Mouse (Mus musculus): ENCODE results near the gene Hecw1. TPM values are rescaled to one million over a fixed set of nuclear protein-coding genes. Genes with fewer than 3 reads are reported as not detected.
A peak's percentile ranks its signal among the peaks of the same experiment; 100 is the strongest.

Hecw1 gene
- polyA plus RNA-seq, 1 experiment from 2014 or later: 0.12 TPM

GRCm38 (mm10) chr13:14517478-14517877 lies 5.5 kb downstream of the Hecw1 start:
- Histone ChIP-seq H3K9ac (no peak overlapping the region), H3K36me3 (ENCODE audit: insufficient read depth) (no peaks in the 10 kb centered on the region), H3K9me3 (ENCODE audit: low read depth, low read length) (no peaks in the 10 kb centered on the region), H3K27ac (ENCODE audit: low read depth) (no peak overlapping the region), H3K27me3 (ENCODE audit: insufficient read depth, low read length) (peaks cover 9% of the 10 kb centered on the region), H3K4me3 (ENCODE audit: low read depth, low read length) (no peak overlapping the region), H3K4me1 (ENCODE audit: insufficient read depth) (no peaks in the 10 kb centered on the region), H3K4me2 (no peak overlapping the region)
- DNase-seq (no peak), ATAC-seq (ENCODE audit: insufficient read depth) (no peak)
- no peak for TF ChIP-seq CTCF (IDR thresholded peaks at IDR 0.05; ENCODE audit: low read depth)
- 77% methylated on average over 3 of the region's 3 CpGs for WGBS

GRCm38 (mm10) chr13:14515106-14515505 lies 7.9 kb downstream of the Hecw1 start:
- H3K4me1 ChIP-seq (ENCODE audit: insufficient read depth): no peaks in the 10 kb centered on the region
- WGBS: 66% methylated on average over 2 of the region's 2 CpGs
- no peak for TF ChIP-seq CTCF (IDR thresholded peaks at IDR 0.05; ENCODE audit: low read depth)
- no peaks in the 10 kb centered on the region for H3K9me3 ChIP-seq (ENCODE audit: low read depth, low read length)
- ATAC-seq (ENCODE audit: insufficient read depth) (no peak), DNase-seq (no peak)
- H3K4me2 ChIP-seq: no peak overlapping the region
- H3K4me3 ChIP-seq (ENCODE audit: low read depth, low read length): no peak overlapping the region
- no peak overlapping the region for H3K27ac ChIP-seq (ENCODE audit: low read depth)
- H3K9ac ChIP-seq: no peak overlapping the region
- H3K36me3 ChIP-seq (ENCODE audit: insufficient read depth): no peaks in the 10 kb centered on the region
- no peaks in the 10 kb centered on the region for H3K27me3 ChIP-seq (ENCODE audit: insufficient read depth, low read length)

- H3K27ac ChIP-seq (ENCODE audit: low read depth): no peak overlapping the region
- no peak overlapping the region for H3K4me3 ChIP-seq (ENCODE audit: low read depth, low read length)
- no peak overlapping the region for H3K9ac ChIP-seq
- no peaks in the 10 kb centered on the region for H3K36me3 ChIP-seq (ENCODE audit: insufficient read depth)
- H3K9me3 ChIP-seq (ENCODE audit: low read depth, low read length): no peaks in the 10 kb centered on the region
- DNase-seq: no peak
- no peaks in the 10 kb centered on the region for H3K27me3 ChIP-seq (ENCODE audit: insufficient read depth, low read length)
- no peak for ATAC-seq (ENCODE audit: insufficient read depth)
- H3K4me1 ChIP-seq (ENCODE audit: insufficient read depth): no peaks in the 10 kb centered on the region
- TF ChIP-seq CTCF (IDR thresholded peaks at IDR 0.05; ENCODE audit: low read depth): no peak
- H3K4me2 ChIP-seq: no peak overlapping the region
These were observed 9.1 kb downstream of the Hecw1 start for GRCm38 (mm10) chr13:14513934-14514333.

DNA sequence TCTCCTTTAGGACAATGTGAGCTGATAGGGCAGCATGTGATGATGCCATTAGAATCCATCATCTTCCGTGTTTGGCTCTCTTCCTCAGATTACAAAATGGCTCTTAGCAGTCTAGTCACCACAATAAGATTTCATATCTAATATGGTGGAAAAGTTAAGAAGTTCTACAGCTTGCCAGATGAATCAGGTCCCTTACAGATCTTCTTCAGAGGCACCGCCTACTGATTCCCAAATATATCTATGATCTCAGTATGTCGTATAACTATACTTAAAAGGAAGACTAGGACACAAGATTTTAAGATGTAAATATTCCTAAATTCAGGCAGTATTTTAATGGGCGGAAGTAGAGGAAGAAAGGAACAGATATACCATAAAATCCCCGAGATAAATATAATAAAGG lies 16.3 kb downstream of the Hecw1 start:
- Histone ChIP-seq H3K27me3 (ENCODE audit: insufficient read depth, low read length) (no peaks in the 10 kb centered on the region), H3K9ac (no peak overlapping the region), H3K27ac (ENCODE audit: low read depth) (no peak overlapping the region), H3K36me3 (ENCODE audit: insufficient read depth) (no peaks in the 10 kb centered on the region), H3K9me3 (ENCODE audit: low read depth, low read length) (no peaks in the 10 kb centered on the region), H3K4me1 (ENCODE audit: insufficient read depth) (no peaks in the 10 kb centered on the region), H3K4me2 (no peak overlapping the region), H3K4me3 (ENCODE audit: low read depth, low read length) (no peak overlapping the region)
- ATAC-seq (ENCODE audit: insufficient read depth): no peak
- no peak for DNase-seq
- TF ChIP-seq CTCF (IDR thresholded peaks at IDR 0.05; ENCODE audit: low read depth): no peak
- WGBS: 81% methylated on average over 5 of the region's 5 CpGs

DNA sequence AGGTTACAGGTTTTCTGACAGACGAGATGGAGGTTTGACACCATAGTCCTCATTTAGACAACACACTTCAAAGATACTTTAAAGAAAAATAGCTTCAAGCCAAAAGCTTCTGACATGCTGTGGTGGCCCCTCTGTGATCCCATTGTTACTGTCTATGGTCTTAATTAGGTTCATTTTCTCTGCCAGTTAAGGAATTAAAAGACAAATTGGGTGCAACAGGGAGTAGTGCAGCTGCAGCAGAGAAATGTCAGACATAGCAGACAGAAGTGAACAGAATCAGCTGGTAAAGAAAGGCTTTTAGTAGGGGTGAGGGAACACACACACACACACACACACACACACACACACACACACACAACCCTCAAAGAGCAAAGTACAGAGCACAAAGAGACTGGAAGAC lies 22.8 kb downstream of the Hecw1 start:
- 30% methylated on average over 1 of the region's 1 CpGs for WGBS
- peak; percentile 49; the same call in 1 of the 2 replicates for ATAC-seq (ENCODE audit: insufficient read depth)
- Histone ChIP-seq H3K9ac (no peak overlapping the region), H3K4me3 (ENCODE audit: low read depth, low read length) (no peak overlapping the region), H3K27ac (ENCODE audit: low read depth) (no peak overlapping the region), H3K9me3 (ENCODE audit: low read depth, low read length) (no peaks in the 10 kb centered on the region), H3K27me3 (ENCODE audit: insufficient read depth, low read length) (no peaks in the 10 kb centered on the region), H3K36me3 (ENCODE audit: insufficient read depth) (no peaks in the 10 kb centered on the region), H3K4me1 (ENCODE audit: insufficient read depth) (no peaks in the 10 kb centered on the region), H3K4me2 (no peak overlapping the region)
- TF ChIP-seq CTCF (IDR thresholded peaks at IDR 0.05; ENCODE audit: low read depth): no peak
- DNase-seq: peak; percentile 56

DNA sequence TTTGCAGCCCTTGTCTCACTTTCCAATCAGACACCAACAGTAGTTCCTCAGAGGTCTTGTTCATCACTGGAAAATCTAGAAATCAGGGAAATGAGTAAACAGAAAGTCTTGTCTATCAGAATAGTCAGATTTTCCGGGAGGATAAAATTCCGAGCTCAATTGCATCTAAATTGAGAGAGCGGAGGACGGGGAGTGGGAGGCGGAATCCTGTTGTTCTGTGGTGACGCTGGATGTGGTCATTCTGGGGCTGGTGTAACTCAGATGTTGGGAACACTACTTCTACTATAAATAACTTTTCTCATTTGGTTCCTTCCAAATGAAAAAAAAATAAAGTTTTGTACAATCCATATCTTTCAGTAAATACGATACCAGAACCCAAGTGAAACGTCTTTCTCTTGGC lies 24.2 kb downstream of the Hecw1 start:
- Histone ChIP-seq H3K27ac (ENCODE audit: low read depth) (no peak overlapping the region), H3K27me3 (ENCODE audit: insufficient read depth, low read length) (no peaks in the 10 kb centered on the region), H3K4me2 (no peak overlapping the region), H3K9me3 (ENCODE audit: low read depth, low read length) (no peaks in the 10 kb centered on the region), H3K4me3 (ENCODE audit: low read depth, low read length) (no peak overlapping the region), H3K36me3 (ENCODE audit: insufficient read depth) (no peaks in the 10 kb centered on the region), H3K9ac (no peak overlapping the region), H3K4me1 (ENCODE audit: insufficient read depth) (no peaks in the 10 kb centered on the region)
- DNase-seq (no peak), ATAC-seq (ENCODE audit: insufficient read depth) (no peak)
- no peak for TF ChIP-seq CTCF (IDR thresholded peaks at IDR 0.05; ENCODE audit: low read depth)
- 81% methylated on average over 8 of the region's 8 CpGs for WGBS

- Histone ChIP-seq H3K27ac (ENCODE audit: low read depth) (no peak overlapping the region), H3K4me2 (no peak overlapping the region), H3K9ac (no peak overlapping the region), H3K9me3 (ENCODE audit: low read depth, low read length) (no peaks in the 10 kb centered on the region), H3K4me1 (ENCODE audit: insufficient read depth) (no peaks in the 10 kb centered on the region), H3K36me3 (ENCODE audit: insufficient read depth) (no peaks in the 10 kb centered on the region), H3K27me3 (ENCODE audit: insufficient read depth, low read length) (no peaks in the 10 kb centered on the region), H3K4me3 (ENCODE audit: low read depth, low read length) (no peak overlapping the region)
- TF ChIP-seq CTCF (IDR thresholded peaks at IDR 0.05; ENCODE audit: low read depth): no peak
- DNase-seq (no peak), ATAC-seq (ENCODE audit: insufficient read depth) (no peak)
- WGBS: 57% methylated on average over 2 of the region's 2 CpGs
These were observed 26.1 kb downstream of the Hecw1 start for GRCm38 (mm10) chr13:14496954-14497353.

DNA sequence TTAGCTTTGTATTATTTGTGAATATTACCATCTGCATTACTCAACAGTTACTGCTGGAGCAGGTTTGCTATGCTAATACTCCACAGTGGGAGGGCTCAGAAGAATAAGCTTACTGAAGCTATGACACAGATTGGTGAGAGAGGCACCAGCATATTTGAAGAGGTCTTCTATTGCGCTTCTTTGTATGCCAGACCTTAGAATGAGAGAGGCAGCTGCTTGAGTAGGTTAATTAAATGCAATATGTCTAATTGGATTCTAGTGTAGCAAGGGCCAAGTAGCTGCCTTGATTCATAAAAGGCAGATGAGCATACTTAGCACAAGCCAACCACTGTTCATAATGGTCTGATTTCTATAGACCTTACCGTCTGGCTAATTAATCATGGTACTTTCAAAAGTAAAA lies 35.2 kb downstream of the Hecw1 start:
- Histone ChIP-seq H3K36me3 (ENCODE audit: insufficient read depth) (no peaks in the 10 kb centered on the region), H3K9ac (no peak overlapping the region), H3K9me3 (ENCODE audit: low read depth, low read length) (no peaks in the 10 kb centered on the region), H3K4me3 (ENCODE audit: low read depth, low read length) (no peak overlapping the region), H3K4me2 (no peak overlapping the region), H3K27me3 (ENCODE audit: insufficient read depth, low read length) (no peaks in the 10 kb centered on the region), H3K4me1 (ENCODE audit: insufficient read depth) (no peaks in the 10 kb centered on the region), H3K27ac (ENCODE audit: low read depth) (no peak overlapping the region)
- 89% methylated on average over 2 of the region's 2 CpGs for WGBS
- no peak for TF ChIP-seq CTCF (IDR thresholded peaks at IDR 0.05; ENCODE audit: low read depth)
- ATAC-seq (ENCODE audit: insufficient read depth) (no peak), DNase-seq (no peak)

All from lung, embryonic 14.5 days (tissue).